Mouse (Mus musculus) midbrain, embryonic 13.5 days (tissue): ENCODE measurements around the gene Secisbp2l. TPM values are rescaled to one million over a fixed set of nuclear protein-coding genes. Genes with fewer than 3 reads are reported as not detected.

Source experiments
- ATAC-seq: fragments of 200-750 bp; cut with Nextera tagmentation; 2 replicates; pipeline ENCODE4 v1.8.0; 2017; ENCODE audit warnings: mild to moderate bottlenecking, moderate TSS enrichment, moderate library complexity
- H3K27ac ChIP-seq: fragments of 300-500 bp; sonication (generic); 2 replicates; pipeline ENCODE4 v1.5.1; 2015; ENCODE audit warnings: inconsistent platforms, mild to moderate bottlenecking, moderate library complexity
- H3K27me3 ChIP-seq: fragments of 300-500 bp; sonication (generic); 2 replicates; pipeline ENCODE4 v1.6.1; 2015; ENCODE audit warnings: mild to moderate bottlenecking, inconsistent platforms
- H3K36me3 ChIP-seq: fragments of 300-500 bp; sonication (generic); 2 replicates; pipeline ENCODE4 v1.6.1; 2015; ENCODE audit warnings: mild to moderate bottlenecking, inconsistent platforms
- H3K4me1 ChIP-seq: fragments of 300-500 bp; sonication (generic); replicated peaks from 2 replicates; pipeline ENCODE4 v1.6.1; 2015; ENCODE audit warnings: inconsistent platforms
- H3K4me2 ChIP-seq: fragments of 300-500 bp; sonication (generic); replicated peaks from 2 replicates; pipeline ENCODE4 v1.6.1; 2015; ENCODE audit warnings: moderate library complexity, mild to moderate bottlenecking, inconsistent platforms
- H3K4me3 ChIP-seq: fragments of 300-500 bp; sonication (generic); replicated peaks from 2 replicates; pipeline ENCODE4 v1.5.1; 2015; ENCODE audit warnings: mild to moderate bottlenecking, inconsistent platforms
- H3K9ac ChIP-seq: fragments of 300-500 bp; sonication (generic); replicated peaks from 2 replicates; pipeline ENCODE4 v1.6.1; 2015; ENCODE audit warnings: mild to moderate bottlenecking, inconsistent platforms
- H3K9me3 ChIP-seq: fragments of 300-500 bp; sonication (generic); 2 replicates; pipeline ENCODE4 v1.6.1; 2016; ENCODE audit warnings: mild to moderate bottlenecking, inconsistent platforms
- WGBS: fragments of 180-500 bp; shearing (Covaris S2); methylation state at CpG from one replicate; pipeline ENCODE4 v1.1.7; 2015; 5-methylcytosine and 5-hydroxymethylcytosine counted together
- polyA plus RNA-seq: library from polyadenylated mRNA; unstranded; fragments of >200 nt; fragmentation: Nextera tagmentation; extraction: Ambion mirVana; gene quantifications from 2 replicates; pipeline ENCODE4 v1.2.1, GENCODE M21; 2015

Secisbp2l gene
- polyA plus RNA-seq, 1 experiment from 2014 or later, result 31.2 TPM

DNA sequence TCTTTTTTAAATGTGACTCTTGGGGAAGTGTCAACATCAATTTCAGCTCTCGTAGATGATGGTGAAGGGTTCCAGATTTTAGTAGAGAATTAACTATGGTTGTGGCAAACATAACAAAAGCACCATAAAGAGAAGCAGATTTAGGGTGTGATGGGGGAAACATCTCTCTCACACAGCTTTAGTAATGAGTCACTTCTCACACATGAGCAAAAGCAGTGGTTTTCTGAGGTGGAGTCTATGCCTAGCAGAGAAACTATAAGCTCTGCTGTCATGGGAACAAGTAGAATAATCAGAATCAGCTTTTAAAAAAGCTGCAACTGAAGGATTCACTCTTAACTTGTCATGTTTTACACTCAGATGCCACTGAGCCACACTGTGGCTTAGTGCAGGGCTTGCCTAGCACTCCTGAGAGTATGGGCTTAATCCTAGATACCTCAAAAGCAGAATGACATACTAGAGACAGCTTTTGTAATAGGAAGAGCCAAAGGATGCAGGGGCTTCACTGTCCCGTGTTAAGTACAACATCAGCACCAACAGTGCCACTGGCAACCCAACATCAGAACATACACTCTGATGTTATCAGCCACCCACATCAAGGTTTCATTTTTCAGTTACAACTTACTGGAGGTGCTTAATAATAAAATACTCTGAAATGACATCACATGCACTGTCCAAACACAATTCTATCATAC lies 47.2 kb downstream of the Secisbp2l start:
- Histone ChIP-seq H3K9ac (no peak overlapping the region), H3K27me3 (no peaks in the 10 kb centered on the region), H3K4me3 (no peak overlapping the region), H3K36me3 (peaks cover 21% of the 10 kb centered on the region), H3K4me2 (no peak overlapping the region), H3K27ac (no peak overlapping the region), H3K4me1 (peaks cover 12% of the 10 kb centered on the region), H3K9me3 (no peaks in the 10 kb centered on the region)
- ATAC-seq, result no peak
- 74% methylated on average over 2 of the region's 2 CpGs for WGBS

- H3K4me2 ChIP-seq, result no peak overlapping the region
- H3K4me1 ChIP-seq, result peaks cover 12% of the 10 kb centered on the region
- H3K27ac ChIP-seq, result no peak overlapping the region
- no peak for ATAC-seq
- no peak overlapping the region for H3K4me3 ChIP-seq
- H3K9me3 ChIP-seq, result no peaks in the 10 kb centered on the region
- H3K27me3 ChIP-seq, result no peaks in the 10 kb centered on the region
- H3K9ac ChIP-seq, result no peak overlapping the region
- H3K36me3 ChIP-seq, result peaks cover 14% of the 10 kb centered on the region
These were observed 47.9 kb downstream of the Secisbp2l start for GRCm38 (mm10) chr2:125734741-125735140.

GRCm38 (mm10) chr2:125731763-125732560 lies 50.7 kb downstream of the Secisbp2l start:
- peak; percentile 98 for ATAC-seq
- Histone ChIP-seq H3K4me1 (peaks cover 12% of the 10 kb centered on the region), H3K9me3 (no peaks in the 10 kb centered on the region), H3K4me2 (peak overlapping the region; percentile 68), H3K27ac (peak overlapping the region; percentile 95), H3K27me3 (peaks cover 8% of the 10 kb centered on the region; the same call in 1 of the 2 replicates), H3K4me3 (peak overlapping the region; percentile 47), H3K36me3 (no peaks in the 10 kb centered on the region), H3K9ac (peak overlapping the region; percentile 80)
- 8% methylated on average over 35 of the region's 35 CpGs for WGBS

DNA sequence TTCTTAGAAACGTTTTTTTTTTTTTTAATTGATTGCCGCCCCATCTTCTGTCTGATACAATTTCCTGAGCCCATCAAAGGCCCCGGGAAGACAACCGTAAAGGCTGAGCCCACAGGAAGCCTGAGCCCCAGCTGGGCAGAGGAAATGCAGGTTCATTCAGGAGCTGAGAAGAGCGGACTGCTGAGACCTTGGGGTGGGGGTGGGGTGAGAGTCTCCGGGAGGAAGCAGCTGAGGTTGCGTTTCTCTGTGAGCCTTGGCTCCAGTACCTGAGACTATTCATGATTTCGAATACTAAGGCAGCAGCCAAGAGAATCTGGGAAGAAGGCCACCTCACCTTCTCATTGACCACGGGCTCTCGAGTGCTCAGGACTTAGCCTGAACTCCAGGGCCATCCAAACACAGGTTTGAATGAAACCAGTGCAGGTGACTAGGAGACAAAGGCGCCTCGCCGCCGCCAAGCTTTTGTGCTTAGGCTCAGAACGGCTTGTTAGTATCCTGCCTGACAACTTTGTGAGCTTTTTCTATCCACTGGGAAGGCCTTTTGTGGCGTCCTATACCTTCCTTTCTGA lies 58.0 kb downstream of the Secisbp2l start:
- Histone ChIP-seq H3K4me3 (peak overlapping the region; percentile 52), H3K4me2 (peak overlapping the region; percentile 97), H3K27ac (peak overlapping the region; percentile 22; the same call in 1 of the 2 replicates), H3K36me3 (no peaks in the 10 kb centered on the region), H3K4me1 (peaks cover 22% of the 10 kb centered on the region), H3K27me3 (peaks cover 49% of the 10 kb centered on the region), H3K9me3 (no peaks in the 10 kb centered on the region), H3K9ac (peak overlapping the region; percentile 68)
- 1% methylated on average over 16 of the region's 16 CpGs for WGBS
- peak; percentile 54 for ATAC-seq

GRCm38 (mm10) chr2:125724086-125724430 lies 58.6 kb downstream of the Secisbp2l start, which contains the start of gene Shc4:
TSS of gene Shc4 (minus strand) at chr2:125724148.
- H3K9me3 ChIP-seq, result no peaks in the 10 kb centered on the region
- peaks cover 22% of the 10 kb centered on the region for H3K4me1 ChIP-seq
- H3K4me3 ChIP-seq, result peak within 1 kb of the TSS; percentile 52
- peak within 1 kb of the TSS; percentile 68 for H3K27ac ChIP-seq
- no peaks in the 10 kb centered on the region for H3K36me3 ChIP-seq
- peaks cover 45% of the 10 kb centered on the region for H3K27me3 ChIP-seq
- 1% methylated on average over 15 of the region's 15 CpGs for WGBS
- H3K4me2 ChIP-seq, result peak within 1 kb of the TSS; percentile 97
- peak; percentile 87 for ATAC-seq
- H3K9ac ChIP-seq, result peak within 1 kb of the TSS; percentile 68

DNA sequence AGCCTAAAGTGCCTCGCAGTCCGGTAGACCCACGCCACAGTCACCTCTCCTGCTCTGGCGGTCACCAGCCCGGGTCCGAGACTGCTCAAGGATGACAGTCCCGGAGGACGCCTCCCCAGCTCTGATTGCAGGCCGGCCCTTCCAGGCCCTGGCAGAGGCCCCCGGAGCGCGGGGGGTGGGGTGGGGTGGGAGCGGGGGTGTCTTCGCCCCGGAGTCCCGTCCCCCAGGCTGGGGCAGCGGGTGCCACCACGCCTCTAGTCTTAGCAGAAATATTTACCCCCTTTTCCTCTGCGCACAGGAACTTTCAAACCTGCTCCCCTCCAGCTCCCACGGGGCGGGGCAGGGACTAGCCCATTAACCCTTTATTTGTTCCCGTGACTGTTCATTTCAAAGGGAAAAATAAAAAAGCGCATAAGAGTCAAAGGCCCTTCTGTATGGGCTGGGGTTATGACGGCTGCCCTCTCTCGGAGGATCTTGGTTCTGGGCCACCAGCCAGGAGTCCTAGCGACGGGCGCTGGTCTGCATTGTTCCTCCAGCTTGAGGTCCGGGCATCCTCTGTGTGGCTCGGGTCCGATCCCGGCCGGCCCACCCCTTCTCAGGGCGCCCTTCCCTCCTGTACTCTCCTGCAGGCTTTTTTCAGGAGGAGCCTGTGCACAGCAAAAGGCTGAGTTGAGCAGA lies 59.1 kb downstream of the Secisbp2l start:
- H3K27me3 ChIP-seq, result peaks cover 44% of the 10 kb centered on the region
- peak overlapping the region; percentile 68 for H3K9ac ChIP-seq
- no peaks in the 10 kb centered on the region for H3K9me3 ChIP-seq
- H3K27ac ChIP-seq, result peak overlapping the region; percentile 68
- peak; percentile 92 for ATAC-seq
- peaks cover 22% of the 10 kb centered on the region for H3K4me1 ChIP-seq
- WGBS, result 0% methylated on average over 34 of the region's 34 CpGs
- H3K4me3 ChIP-seq, result peak overlapping the region; percentile 52
- no peaks in the 10 kb centered on the region for H3K36me3 ChIP-seq
- H3K4me2 ChIP-seq, result peak overlapping the region; percentile 97

DNA sequence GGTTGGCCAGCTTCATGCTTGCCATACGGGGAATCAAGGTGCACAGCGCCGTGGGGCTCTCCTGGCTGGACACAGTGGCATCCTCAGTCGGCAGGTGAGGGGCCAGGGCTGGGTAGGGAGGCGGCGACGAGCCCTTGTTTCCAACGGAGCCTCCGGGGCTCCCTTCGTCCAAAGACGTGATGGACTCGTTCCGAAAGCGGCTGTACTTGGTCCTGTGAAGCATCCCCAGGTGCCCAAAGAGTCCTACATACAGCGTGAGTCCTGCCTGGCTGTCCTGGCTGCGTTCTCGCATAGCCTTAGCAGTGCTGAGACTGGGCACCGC lies 59.6 kb downstream of the Secisbp2l start:
- H3K27ac ChIP-seq, result no peak overlapping the region
- no peaks in the 10 kb centered on the region for H3K9me3 ChIP-seq
- H3K9ac ChIP-seq, result peak overlapping the region; percentile 68
- H3K27me3 ChIP-seq, result peaks cover 44% of the 10 kb centered on the region
- peaks cover 22% of the 10 kb centered on the region for H3K4me1 ChIP-seq
- H3K4me2 ChIP-seq, result peak overlapping the region; percentile 97
- peak overlapping the region; percentile 52 for H3K4me3 ChIP-seq
- no peaks in the 10 kb centered on the region for H3K36me3 ChIP-seq
- under 1% methylated on average over 18 of the region's 18 CpGs for WGBS
- no peak; the same call in 1 of the 2 replicates for ATAC-seq

DNA sequence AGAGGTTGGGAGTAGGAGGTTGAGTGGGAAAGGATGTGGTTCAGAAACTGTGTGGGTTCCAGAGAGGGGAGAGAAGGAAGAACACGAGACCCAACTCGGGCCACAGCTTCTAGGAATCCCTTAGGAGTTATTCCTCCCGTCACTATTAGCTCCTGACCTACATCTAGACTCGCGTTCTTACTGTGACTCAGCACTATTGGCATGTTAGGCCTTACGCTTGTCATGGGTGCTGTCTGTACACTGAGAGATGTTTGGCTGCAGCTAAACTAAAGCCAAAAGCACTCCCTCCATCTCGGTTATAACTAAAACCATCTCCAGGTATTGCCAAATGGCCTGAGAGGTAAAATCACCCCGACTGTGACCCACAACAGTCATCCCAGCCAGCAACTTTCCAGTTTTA lies 66.1 kb downstream of the Secisbp2l start:
- no peak for ATAC-seq
- Histone ChIP-seq H3K27ac (no peak overlapping the region), H3K4me3 (no peak overlapping the region), H3K27me3 (peaks cover 9% of the 10 kb centered on the region), H3K9me3 (no peaks in the 10 kb centered on the region), H3K36me3 (no peaks in the 10 kb centered on the region), H3K4me2 (no peak overlapping the region), H3K4me1 (no peaks in the 10 kb centered on the region), H3K9ac (no peak overlapping the region)
- WGBS, result 87% methylated on average over 8 of the region's 8 CpGs

GRCm38 (mm10) chr2:125706510-125706921 lies 76.2 kb downstream of the Secisbp2l start:
- 72% methylated on average over 5 of the region's 5 CpGs for WGBS
- H3K4me2 ChIP-seq, result no peak overlapping the region
- no peak for ATAC-seq
- no peak overlapping the region for H3K9ac ChIP-seq
- no peaks in the 10 kb centered on the region for H3K9me3 ChIP-seq
- no peak overlapping the region for H3K4me3 ChIP-seq
- no peaks in the 10 kb centered on the region for H3K36me3 ChIP-seq
- H3K4me1 ChIP-seq, result peaks cover 21% of the 10 kb centered on the region
- no peaks in the 10 kb centered on the region for H3K27me3 ChIP-seq
- H3K27ac ChIP-seq, result no peak overlapping the region

GRCm38 (mm10) chr2:125704907-125705631 lies 77.6 kb downstream of the Secisbp2l start:
- Histone ChIP-seq H3K27me3 (no peaks in the 10 kb centered on the region), H3K4me1 (peaks cover 21% of the 10 kb centered on the region), H3K4me3 (no peak overlapping the region), H3K9ac (no peak overlapping the region), H3K4me2 (no peak overlapping the region; the same call in 1 of the 2 replicates), H3K27ac (peak overlapping the region; percentile 77), H3K36me3 (no peaks in the 10 kb centered on the region), H3K9me3 (no peaks in the 10 kb centered on the region)
- 24% methylated on average over 12 of the region's 12 CpGs for WGBS
- peak; percentile 94 for ATAC-seq

DNA sequence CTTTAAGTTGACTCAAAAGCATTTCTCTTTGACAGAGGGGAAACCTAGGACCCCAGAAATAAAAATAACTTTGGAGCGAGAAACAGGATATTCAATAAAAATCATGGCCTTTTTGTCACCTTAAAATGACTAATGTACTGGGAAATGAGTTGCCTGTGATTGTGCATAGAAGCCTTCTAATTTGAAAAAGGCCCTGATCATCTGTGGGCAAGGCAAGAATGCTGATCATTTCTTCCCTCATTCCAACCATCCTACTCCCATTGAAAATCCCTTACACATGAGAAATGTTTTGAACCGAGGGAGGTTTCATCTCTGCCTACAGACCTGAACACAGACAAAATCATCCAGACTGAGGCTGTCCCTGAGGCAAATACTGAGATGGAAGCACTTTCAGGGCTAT lies 79.8 kb downstream of the Secisbp2l start:
- Histone ChIP-seq H3K36me3 (no peaks in the 10 kb centered on the region), H3K9me3 (no peaks in the 10 kb centered on the region), H3K27me3 (no peaks in the 10 kb centered on the region), H3K4me1 (peaks cover 21% of the 10 kb centered on the region), H3K4me2 (no peak overlapping the region), H3K9ac (no peak overlapping the region), H3K27ac (no peak overlapping the region), H3K4me3 (no peak overlapping the region)
- WGBS, result 80% methylated on average over 2 of the region's 2 CpGs
- ATAC-seq, result no peak
